Mouse (Mus musculus): ENCODE data around the gene Rexo2.

GRCm38 (mm10) chr9:48501192-48501591 lies 20.8 kb upstream of the Rexo2 start:
- TF ChIP-seq CTCF (conservative IDR thresholded peaks at IDR 0.05; ENCODE audit: low read length) (no peak), POU5F1 (IDR thresholded peaks at IDR 0.05; ENCODE audit: borderline replicate concordance, low read length) (no peak), NANOG (IDR thresholded peaks at IDR 0.05; ENCODE audit: borderline replicate concordance, low read length) (no peak)
